Mouse (Mus musculus) MEL (cell line): ENCODE data around the gene Mdh2.

Source experiments
- CHD2 ChIP-seq: IDR thresholded peaks from 2 replicates; pipeline ENCODE4 v1.6.1; 2011; ENCODE audit warnings: low read length, improper control_type of control experiment
- CTCF ChIP-seq, 3 experiments: IDR thresholded peaks in 2 of 3; conservative IDR thresholded peaks in 1 of 3; 2 replicates each; pipeline ENCODE4 v1.5.1; 2011 to 2012; ENCODE audit warnings: low read length in 3 of 3, low read depth in 2 of 3, mild to moderate bottlenecking in 2 of 3, improper control_type of control experiment in 1 of 3, inconsistent platforms in 1 of 3, mixed read lengths in 1 of 3, moderate library complexity in 1 of 3; ENCODE audit not compliant: control insufficient read depth in 1 of 3, insufficient read depth in 1 of 3, poor library complexity in 1 of 3, severe bottlenecking in 1 of 3
- JUND ChIP-seq: IDR thresholded peaks from 2 replicates; pipeline ENCODE4 v1.6.1; 2011; ENCODE audit warnings: low read depth, mild to moderate bottlenecking, improper control_type of control experiment, low read length
- KAT2A ChIP-seq: conservative IDR thresholded peaks from 2 replicates; pipeline ENCODE4 v1.6.1; 2012; ENCODE audit warnings: low read depth, low read length, improper control_type of control experiment, inconsistent platforms
- MAZ ChIP-seq: IDR thresholded peaks from 2 replicates; pipeline ENCODE4 v1.6.1; 2012; ENCODE audit warnings: low read depth, mild to moderate bottlenecking, inconsistent platforms, low read length, improper control_type of control experiment
- MYC ChIP-seq: IDR thresholded peaks from 2 replicates; pipeline ENCODE4 v1.6.1; 2011; ENCODE audit warnings: low read depth, mild to moderate bottlenecking, low read length, improper control_type of control experiment, moderate library complexity
- POLR2A ChIP-seq, 2 experiments: IDR thresholded peaks; 2 replicates each; pipeline ENCODE4 v1.6.1; 2011 to 2012; ENCODE audit warnings: low read length in 2 of 2, mild to moderate bottlenecking in 2 of 2, control low read depth in 1 of 2, improper control_type of control experiment in 1 of 2, low read depth in 1 of 2, moderate library complexity in 1 of 2; ENCODE audit not compliant: control insufficient read depth in 1 of 2, insufficient read depth in 1 of 2, poor library complexity in 1 of 2
- TAL1 ChIP-seq: IDR thresholded peaks from 2 replicates; pipeline ENCODE4 v1.6.1; 2012; ENCODE audit warnings: mild to moderate bottlenecking, inconsistent platforms, low read length, moderate library complexity, mixed read lengths
- USF1 ChIP-seq: IDR thresholded peaks from 2 replicates; pipeline ENCODE4 v1.6.1; 2014; ENCODE audit warnings: low read depth, mild to moderate bottlenecking, inconsistent platforms, low read length, improper control_type of control experiment, moderate library complexity
- ZC3H11A ChIP-seq: IDR thresholded peaks from 2 replicates; pipeline ENCODE4 v1.6.1; 2012; ENCODE audit warnings: low read depth, mild to moderate bottlenecking, inconsistent platforms, low read length, improper control_type of control experiment

DNA sequence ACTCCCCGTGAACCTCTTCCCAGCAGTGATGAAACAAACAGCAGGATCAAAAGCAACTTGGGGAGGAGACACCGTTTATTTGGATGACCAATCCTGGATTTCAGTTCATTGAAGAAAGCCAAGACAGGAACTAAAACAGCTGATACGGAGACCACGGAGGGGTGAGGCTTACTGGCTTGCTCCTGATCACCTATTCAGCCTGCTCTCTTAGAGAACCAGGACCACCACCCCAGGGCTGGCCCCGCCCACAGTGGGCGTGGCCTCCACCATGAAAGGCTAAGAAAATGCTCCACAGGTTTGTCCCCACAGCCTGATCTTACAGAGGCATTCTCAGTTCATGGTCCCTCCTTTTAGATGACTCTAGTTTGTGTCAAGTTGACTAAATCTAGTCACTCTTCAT lies 40.0 kb upstream of the Mdh2 start:
- TF ChIP-seq CHD2, result no peak
- TF ChIP-seq TAL1, result no peak
- no peak for TF ChIP-seq CTCF (IDR thresholded peaks at IDR 0.05 in 2 of 3, conservative IDR thresholded peaks at IDR 0.05 in 1 of 3; ENCODE audit: control insufficient read depth in 1 of 3, insufficient read depth in 1 of 3, low read depth in 2 of 3, low read length in 3 of 3, poor library complexity in 1 of 3, severe bottlenecking in 1 of 3)
- no peak for TF ChIP-seq POLR2A (IDR thresholded peaks at IDR 0.05; ENCODE audit: control insufficient read depth in 1 of 2, insufficient read depth in 1 of 2, low read depth in 1 of 2, low read length in 2 of 2, poor library complexity in 1 of 2)
- TF ChIP-seq MAZ, result no peak
- no peak for TF ChIP-seq ZC3H11A
- no peak for TF ChIP-seq USF1
- no peak for TF ChIP-seq MYC
- TF ChIP-seq JUND, result no peak
- no peak for TF ChIP-seq KAT2A
